Mouse (Mus musculus): ENCODE data around the gene Gm6040.

Gm6040 gene

DNA sequence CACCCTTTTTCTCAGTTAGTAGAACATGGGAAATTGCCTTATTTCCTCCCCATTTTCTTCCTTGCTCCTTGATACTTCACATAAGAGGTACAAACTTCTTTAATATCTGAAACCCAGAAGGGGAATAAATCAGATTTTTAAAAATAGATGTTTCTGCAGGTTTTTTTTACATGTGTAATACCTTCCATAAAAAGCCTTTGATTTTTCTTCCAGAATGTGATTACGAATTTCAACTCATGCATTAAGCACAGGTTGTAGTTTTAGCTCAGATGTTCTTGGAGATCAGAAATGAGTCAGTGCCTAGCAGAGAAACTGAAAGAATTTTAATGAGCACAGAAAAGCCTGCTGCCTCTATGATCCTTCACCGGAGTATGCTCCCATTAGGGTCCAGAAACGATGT is at the start of gene Gm6040:
Gene Gm6040, minus strand, starts transcription at position 101 of the 400 bp plus-strand sequence.
- DNase-seq (ENCODE audit: low spot score), result no peak

DNA sequence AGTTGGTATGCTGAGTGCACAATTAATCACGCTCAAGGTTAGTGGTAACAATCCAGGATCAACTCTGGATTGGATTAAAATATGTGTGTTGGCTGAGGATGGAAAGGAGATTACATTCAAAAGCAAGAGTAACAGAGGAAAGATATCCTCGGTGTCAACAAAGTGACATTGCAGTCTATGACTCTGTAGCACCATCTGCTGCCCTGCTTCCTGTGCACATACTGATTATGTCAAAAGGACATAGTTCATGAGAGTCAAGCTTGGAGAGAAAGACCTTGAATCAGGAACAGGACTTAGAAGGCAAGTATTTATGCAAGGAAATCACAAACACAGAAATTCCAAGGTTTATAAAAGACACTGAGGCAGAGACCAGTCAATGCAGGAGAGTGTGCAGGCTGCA is 42.7 kb upstream of the Gm6040 start:
- no peak for DNase-seq (ENCODE audit: low spot score)

DNA sequence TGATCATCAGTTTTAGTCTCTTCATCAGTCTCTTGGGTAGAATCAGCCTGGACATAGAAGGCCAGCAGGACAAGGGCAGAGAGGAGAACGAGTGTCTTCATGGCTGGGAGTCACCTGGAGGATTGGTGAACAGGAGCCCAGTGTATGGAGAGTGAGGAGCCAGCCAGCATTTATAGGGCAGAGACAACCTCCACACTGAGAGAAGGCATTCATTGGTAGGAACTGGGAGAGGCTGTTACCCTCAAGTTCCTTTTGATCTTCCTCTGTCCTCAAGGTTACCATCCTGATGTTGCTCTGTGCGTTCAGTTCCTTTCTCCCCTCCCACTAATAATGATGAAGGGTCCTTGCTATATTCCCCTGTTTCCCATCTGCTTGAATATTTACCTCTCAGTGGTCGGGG is 22.7 kb upstream of the Gm6040 start, which contains the start of gene AY761185:
Gene AY761185, minus strand, starts transcription at position 101 of the 400 bp plus-strand sequence.
- DNase-seq (ENCODE audit: low spot score), result no peak

DNA sequence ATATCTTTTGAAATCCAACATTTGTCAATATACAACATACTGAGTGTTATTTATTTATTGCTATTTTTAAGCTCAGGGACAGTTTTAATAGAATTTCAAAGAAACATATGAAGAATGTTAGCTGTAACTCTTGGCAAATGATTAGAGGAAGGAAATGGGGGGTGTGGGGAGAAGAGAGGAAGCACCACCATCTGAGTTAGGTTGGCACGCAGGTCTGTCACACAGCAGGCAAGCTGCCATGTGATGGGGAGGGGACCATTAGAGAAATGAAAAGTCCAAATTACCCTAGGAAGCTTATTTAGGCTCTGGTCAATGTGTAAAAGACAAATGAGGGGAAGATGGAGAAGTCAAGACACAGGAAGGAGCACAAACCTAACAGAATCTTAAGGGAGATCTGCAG is 9.6 kb downstream of the Gm6040 start:
- no peak for DNase-seq (ENCODE audit: low spot score)

DNA sequence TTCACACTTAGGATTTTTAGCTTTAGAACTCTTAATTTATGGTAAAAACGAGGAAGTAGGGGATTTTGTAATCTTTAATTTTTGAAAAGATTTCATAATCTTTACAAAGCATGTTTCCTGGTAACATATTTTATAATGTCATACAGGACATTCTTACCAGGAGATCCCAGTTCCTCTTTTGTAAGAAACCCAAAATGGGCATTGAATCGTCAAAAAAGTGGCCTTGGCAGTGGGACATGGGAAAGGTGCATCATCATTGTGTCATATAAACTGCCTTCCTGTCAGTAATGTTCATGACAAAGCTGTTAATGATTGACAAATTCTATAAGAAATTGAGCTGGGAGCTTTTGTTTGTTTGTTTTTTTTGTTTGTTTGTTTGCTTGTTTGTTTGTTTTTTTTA is 13.6 kb downstream of the Gm6040 start:
- DNase-seq (ENCODE audit: low spot score), result no peak

DNA sequence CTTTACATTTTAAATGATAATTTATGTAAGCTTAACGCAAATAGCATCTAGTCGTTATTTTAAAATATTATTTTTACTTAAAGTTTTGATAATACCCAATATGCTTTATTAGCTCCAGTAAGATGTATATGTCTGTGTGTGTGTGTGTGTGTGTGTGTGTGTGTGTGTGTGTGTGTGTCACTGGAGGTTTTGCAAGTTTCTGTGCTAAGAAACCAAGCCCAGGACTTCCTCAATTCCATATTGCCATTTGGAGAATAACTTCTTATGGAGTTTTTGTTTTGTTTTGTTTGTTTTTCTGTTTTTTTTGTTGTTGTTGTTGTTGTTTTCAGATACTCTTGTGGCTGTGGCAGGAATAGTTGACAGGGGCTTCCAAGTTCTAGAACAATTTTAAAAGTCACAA is 14.8 kb downstream of the Gm6040 start:
- DNase-seq (ENCODE audit: low spot score), result no peak

DNA sequence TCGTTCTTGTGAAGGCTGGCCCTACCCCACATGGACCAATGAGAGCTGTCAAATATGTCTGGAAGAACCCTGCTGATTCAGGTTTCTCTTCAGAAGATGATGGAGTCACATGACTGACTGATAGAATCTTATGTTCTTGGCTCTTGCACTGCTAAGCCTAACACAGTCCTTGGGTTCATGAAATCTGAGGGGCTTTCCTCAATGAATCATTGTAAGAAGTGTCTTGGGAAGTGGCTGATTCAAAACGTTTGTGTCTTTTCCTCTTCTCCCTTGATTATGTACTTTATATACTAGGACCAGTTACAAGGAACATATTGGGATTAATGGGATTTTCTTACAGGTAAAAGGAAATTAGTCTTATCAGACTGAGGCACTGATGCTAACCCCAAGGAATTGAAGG is 19.3 kb downstream of the Gm6040 start, which contains the start of gene Gm15056:
Gene Gm15056, minus strand, starts transcription at position 101 of the 400 bp plus-strand sequence.
- no peak for DNase-seq (ENCODE audit: low spot score)

DNA sequence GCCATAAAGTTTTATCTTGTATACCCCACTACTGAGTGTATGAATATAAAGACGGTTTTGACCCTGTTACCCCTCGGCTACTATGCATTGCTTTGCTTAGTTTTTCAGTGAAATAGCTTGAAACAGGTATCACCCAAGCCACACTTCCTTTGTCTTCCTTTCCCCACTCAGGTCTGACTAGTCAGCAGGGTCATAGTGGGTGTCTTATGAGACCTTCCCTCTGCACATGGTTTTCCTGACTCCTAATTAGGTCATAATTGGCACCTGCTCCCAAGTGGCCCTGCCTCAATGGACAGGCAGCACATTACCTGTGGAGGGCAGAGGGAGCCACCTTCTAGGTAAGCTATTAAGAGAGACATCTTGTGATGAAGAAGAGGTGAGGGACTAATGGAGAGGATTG is 29.5 kb downstream of the Gm6040 start, which contains the start of gene Defb33:
Gene Defb33, plus strand, starts transcription at position 301 of the 400 bp plus-strand sequence.
- no peak for DNase-seq (ENCODE audit: low spot score)

DNA sequence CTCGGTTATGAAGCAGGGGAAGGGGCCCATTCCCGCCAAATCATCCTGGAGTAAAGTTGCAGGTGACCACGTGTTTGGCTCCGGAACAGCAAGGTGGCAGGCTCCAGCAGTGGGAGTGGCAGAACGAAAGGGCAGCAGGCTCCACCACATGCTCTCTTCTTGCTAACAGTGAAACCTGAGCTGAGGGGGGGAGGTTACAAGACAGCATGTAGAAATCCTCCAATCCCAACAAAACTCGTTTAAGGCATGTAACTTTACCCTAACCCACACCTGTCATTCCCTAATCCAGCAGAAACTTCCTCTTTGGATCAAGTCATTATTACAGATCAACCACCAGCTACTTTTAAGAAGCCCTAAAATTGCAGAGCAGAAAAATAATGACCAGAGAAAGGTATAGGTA is 47.3 kb downstream of the Gm6040 start:
- no peak for DNase-seq (ENCODE audit: low spot score)
